Mouse (Mus musculus) heart, adult 2 months (tissue): ENCODE measurements at regions not wholly inside any gene's neighbourhood (a gene's known extent, or its start where the extent isn't known, plus 50 kb on each side); places are given as distances from the start of the nearest gene placed in this dataset.
A peak's percentile ranks its signal among the peaks of the same experiment; 100 is the strongest.

Experiments used
- DNase-seq, 2 experiments: peaks; one replicate each; pipeline ENCODE4 v3.0.0; 2021
- H3K27ac ChIP-seq: fragments of 200-600 bp; 2 replicates; pipeline ENCODE4 v1.8.1; 2022
- H3K27me3 ChIP-seq: fragments of 200-500 bp; 2 replicates; pipeline ENCODE4 v1.6.1; 2012; ENCODE audit warnings: mild to moderate bottlenecking, low read length, inconsistent platforms, mixed read lengths; ENCODE audit not compliant: control insufficient read depth, insufficient read depth
- H3K36me3 ChIP-seq: fragments of 200-500 bp; 2 replicates; pipeline ENCODE4 v1.6.1; 2012; ENCODE audit warnings: low read length, inconsistent platforms; ENCODE audit not compliant: control insufficient read depth, insufficient read depth
- H3K4me1 ChIP-seq: fragments of 200-500 bp; 2 replicates; pipeline ENCODE4 v1.6.1; 2011; ENCODE audit warnings: low read length; ENCODE audit not compliant: control insufficient read depth, insufficient read depth
- H3K4me3 ChIP-seq: fragments of 200-600 bp; 2 replicates; pipeline ENCODE4 v1.8.1; 2022
- H3K79me2 ChIP-seq: fragments of 200-500 bp; replicated peaks from 2 replicates; pipeline ENCODE4 v1.6.1; 2012; ENCODE audit warnings: mild to moderate bottlenecking, inconsistent platforms, low read length, moderate library complexity, mixed read lengths; ENCODE audit not compliant: control insufficient read depth, insufficient read depth
- H3K9ac ChIP-seq: fragments of 200-500 bp; 2 replicates; pipeline ENCODE4 v1.6.1; 2012; ENCODE audit warnings: low read depth, mild to moderate bottlenecking, control low read depth, inconsistent platforms, low read length, mixed read lengths
- CTCF ChIP-seq: fragments of 200-600 bp; IDR thresholded peaks from 2 replicates; pipeline ENCODE4 v1.8.1; 2022; ENCODE audit warnings: antibody characterized with exemption, mild to moderate bottlenecking, moderate library complexity
- EP300 ChIP-seq: fragments of 200-500 bp; IDR thresholded peaks from 2 replicates; pipeline ENCODE4 v1.6.1; 2011; ENCODE audit warnings: low read depth, low read length, control low read depth; ENCODE audit not compliant: insufficient read depth
- POLR2A ChIP-seq: fragments of 200-500 bp; IDR thresholded peaks from 2 replicates; pipeline ENCODE4 v1.6.1; 2011; ENCODE audit warnings: mild to moderate bottlenecking, low read depth, low read length, control low read depth; ENCODE audit not compliant: insufficient read depth
- WGBS: fragments of 180-500 bp; shearing (Covaris S2); methylation state at CpG from one replicate; pipeline ENCODE4 v1.1.7; 2018; 5-methylcytosine and 5-hydroxymethylcytosine counted together
- intact Hi-C: fragments of 180-260 bp; cut with DNase I; formaldehyde crosslinking; loops from one replicate; pipeline ENCODE4 v1.15.1; 2025

- TF ChIP-seq EP300 (no peak), POLR2A (no peak), CTCF (no peak)
- Histone ChIP-seq H3K4me3 (no peak overlapping the region), H3K36me3 (no peaks in the 10 kb centered on the region), H3K9ac (no peak overlapping the region), H3K79me2 (no peaks in the 10 kb centered on the region), H3K4me1 (peaks cover 9% of the 10 kb centered on the region), H3K27me3 (no peaks in the 10 kb centered on the region), H3K27ac (no peak overlapping the region)
- WGBS: 95% methylated on average over 2 of the region's 2 CpGs
- no peak for DNase-seq
- intact Hi-C loops: no loop called here
Observed at GRCm38 (mm10) chr14:76660906-76661305, 104.2 kb upstream of the Serp2 start.

DNA sequence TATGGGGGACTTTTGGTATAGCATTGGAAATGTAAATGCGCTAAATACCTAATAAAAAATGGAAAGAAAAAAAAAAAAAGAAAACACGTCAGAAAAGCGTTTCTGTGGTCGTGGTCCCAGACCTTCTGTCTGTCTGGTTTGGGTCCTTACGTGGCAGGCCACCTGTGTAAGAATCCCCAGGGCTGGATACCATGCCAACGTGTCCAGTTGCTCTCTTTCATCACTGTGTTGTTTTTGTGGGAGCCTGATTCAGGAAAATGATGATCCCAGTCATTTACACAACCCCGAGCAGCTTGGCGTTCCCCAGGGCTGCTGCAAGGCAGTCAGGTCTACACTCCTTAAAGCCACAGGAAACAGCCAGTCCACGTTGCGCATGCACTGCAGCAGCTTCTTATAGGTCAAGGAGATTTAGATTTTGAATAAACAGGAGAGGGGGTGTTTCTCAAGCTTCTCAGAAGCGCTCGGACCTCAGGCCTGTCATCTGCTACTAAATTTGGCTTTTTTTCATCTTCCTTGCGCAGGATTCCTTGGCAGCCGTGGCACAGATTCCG, 102.3 kb upstream of the Serp2 start:
- no peak for DNase-seq
- no peaks in the 10 kb centered on the region for H3K36me3 ChIP-seq
- 50% methylated on average over 15 of the region's 15 CpGs for WGBS
- intact Hi-C loops: no loop called here
- H3K27me3 ChIP-seq: no peaks in the 10 kb centered on the region
- no peak overlapping the region for H3K27ac ChIP-seq
- H3K9ac ChIP-seq: no peak overlapping the region
- TF ChIP-seq POLR2A (no peak), EP300 (no peak), CTCF (no peak)
- H3K79me2 ChIP-seq: no peaks in the 10 kb centered on the region
- peaks cover 8% of the 10 kb centered on the region for H3K4me1 ChIP-seq
- H3K4me3 ChIP-seq: no peak overlapping the region

GRCm38 (mm10) chr14:76657784-76658610, 101.3 kb upstream of the Serp2 start:
- DNase-seq: peak; percentile 62 to 67
- no peaks in the 10 kb centered on the region for H3K36me3 ChIP-seq
- no peaks in the 10 kb centered on the region for H3K27me3 ChIP-seq
- H3K9ac ChIP-seq: no peak overlapping the region
- WGBS: 32% methylated on average over 9 of the region's 9 CpGs
- no peak overlapping the region for H3K4me3 ChIP-seq
- H3K79me2 ChIP-seq: no peaks in the 10 kb centered on the region
- H3K4me1 ChIP-seq: peaks cover 8% of the 10 kb centered on the region
- peak overlapping the region; percentile 33 for H3K27ac ChIP-seq
- intact Hi-C loops: no loop called here
- TF ChIP-seq POLR2A: no peak
- TF ChIP-seq CTCF: peak; percentile 33
- TF ChIP-seq EP300: 0 out of 2 replicates have a peak, but pooled peaks have one; percentile 16

DNA sequence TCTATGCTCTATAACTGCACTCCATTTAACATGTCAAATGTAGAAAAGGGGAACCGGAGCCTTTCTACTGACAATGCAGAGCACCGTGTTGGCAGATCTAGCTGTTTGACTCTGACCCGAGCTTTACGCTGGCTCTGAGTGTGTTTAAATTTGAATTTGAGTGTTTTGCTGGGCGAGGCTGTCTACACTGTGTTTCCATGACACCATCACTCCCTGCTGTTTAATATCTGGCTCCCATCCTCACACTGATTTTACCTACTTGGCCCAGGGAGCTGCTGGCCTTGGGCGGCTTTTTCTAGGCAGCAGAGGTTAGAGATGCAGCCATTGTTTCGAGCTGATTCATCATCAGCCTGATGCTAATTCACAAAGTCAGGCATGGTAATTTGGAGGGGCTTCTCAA, 100.7 kb upstream of the Serp2 start:
- Histone ChIP-seq H3K4me1 (peaks cover 8% of the 10 kb centered on the region), H3K27me3 (no peaks in the 10 kb centered on the region), H3K9ac (no peak overlapping the region), H3K4me3 (no peak overlapping the region), H3K79me2 (no peaks in the 10 kb centered on the region), H3K36me3 (no peaks in the 10 kb centered on the region), H3K27ac (no peak overlapping the region; the same call in 1 of the 2 replicates)
- intact Hi-C loops: no loop called here
- WGBS: 50% methylated on average over 7 of the region's 7 CpGs
- no peak for TF ChIP-seq EP300
- TF ChIP-seq CTCF: no peak
- no peak for TF ChIP-seq POLR2A
- DNase-seq: peak in 1 of 2 experiments; percentile 40

GRCm38 (mm10) chr14:76652356-76653126, 95.9 kb upstream of the Serp2 start:
- WGBS: 64% methylated on average over 9 of the region's 9 CpGs
- Histone ChIP-seq H3K4me3 (no peak overlapping the region), H3K36me3 (no peaks in the 10 kb centered on the region), H3K9ac (no peak overlapping the region), H3K79me2 (no peaks in the 10 kb centered on the region), H3K4me1 (no peaks in the 10 kb centered on the region), H3K27me3 (no peaks in the 10 kb centered on the region), H3K27ac (no peak overlapping the region)
- intact Hi-C loops: no loop called here
- DNase-seq: no peak
- TF ChIP-seq EP300 (no peak), CTCF (no peak)
